Mouse (Mus musculus): ENCODE results near the gene Rapgef2.
"Not testable (repeated sequence)": the region's sequence is repeated elsewhere in the genome, so short reads cannot be mapped to it uniquely, and the experiment has no call there.

Rapgef2 gene

GRCm38 (mm10) chr3:79174168-79174567 is 112.1 kb downstream of the Rapgef2 start:
- no peak for DNase-seq (ENCODE audit: extremely low spot score, low read depth, low spot score)

- no peak for DNase-seq (ENCODE audit: extremely low spot score, low read depth, low spot score)
Measured at GRCm38 (mm10) chr3:79173291-79173690, 113.0 kb downstream of the Rapgef2 start.

DNA sequence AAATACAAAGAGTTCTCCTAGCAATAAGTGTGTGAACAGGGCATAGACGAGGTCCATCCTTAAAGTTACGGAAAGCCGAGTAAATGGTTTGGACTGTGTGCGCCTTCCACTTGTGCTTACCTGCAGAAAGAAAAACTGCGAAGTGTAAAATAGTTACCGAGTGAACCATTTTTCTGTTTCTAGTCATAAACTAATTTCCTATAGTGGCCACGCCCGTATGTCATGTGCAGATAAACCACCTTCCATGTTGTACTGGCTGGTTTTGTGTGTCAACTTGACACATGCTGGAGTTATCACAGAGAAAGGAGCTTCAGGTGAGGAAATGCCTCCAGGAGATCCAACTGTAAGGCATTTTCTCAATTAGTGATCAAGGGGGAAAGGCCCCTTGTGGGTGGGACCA is 115.2 kb downstream of the Rapgef2 start:
- DNase-seq (ENCODE audit: extremely low spot score, low read depth, low spot score), result not testable (repeated sequence)

GRCm38 (mm10) chr3:79168168-79168827 is 118.0 kb downstream of the Rapgef2 start:
- DNase-seq (ENCODE audit: extremely low spot score, low read depth, low spot score), result no peak

GRCm38 (mm10) chr3:79167586-79167985 is 118.7 kb downstream of the Rapgef2 start:
- no peak for DNase-seq (ENCODE audit: extremely low spot score, low read depth, low spot score)

DNA sequence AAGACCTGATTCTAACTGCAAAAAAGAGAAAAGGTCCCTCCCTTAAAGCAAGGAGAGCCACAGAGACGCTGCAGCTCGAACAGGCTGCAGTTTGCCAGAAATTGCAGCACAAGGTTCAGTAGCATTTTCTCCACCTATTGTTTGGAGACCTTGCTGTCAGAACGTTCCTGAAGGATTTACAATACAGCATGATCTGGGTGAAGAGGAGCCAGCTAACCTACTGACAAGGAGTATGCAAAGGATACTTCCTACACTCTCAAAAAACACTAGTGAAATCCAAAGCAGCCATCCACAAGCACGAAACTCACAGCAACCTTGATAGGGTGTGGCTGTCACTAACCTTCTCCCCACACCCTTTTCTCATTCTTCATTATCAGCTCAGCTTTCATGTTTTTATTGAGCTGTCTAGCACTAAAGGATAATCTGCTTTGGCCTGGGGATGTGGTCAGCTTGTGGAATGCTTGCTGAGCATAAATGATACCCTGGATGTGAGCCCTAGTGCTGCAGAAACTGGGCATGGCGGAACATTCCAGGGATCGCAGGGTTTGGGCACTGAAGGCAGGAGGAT is 124.4 kb downstream of the Rapgef2 start:
- no peak for DNase-seq (ENCODE audit: extremely low spot score, low read depth, low spot score)

DNA sequence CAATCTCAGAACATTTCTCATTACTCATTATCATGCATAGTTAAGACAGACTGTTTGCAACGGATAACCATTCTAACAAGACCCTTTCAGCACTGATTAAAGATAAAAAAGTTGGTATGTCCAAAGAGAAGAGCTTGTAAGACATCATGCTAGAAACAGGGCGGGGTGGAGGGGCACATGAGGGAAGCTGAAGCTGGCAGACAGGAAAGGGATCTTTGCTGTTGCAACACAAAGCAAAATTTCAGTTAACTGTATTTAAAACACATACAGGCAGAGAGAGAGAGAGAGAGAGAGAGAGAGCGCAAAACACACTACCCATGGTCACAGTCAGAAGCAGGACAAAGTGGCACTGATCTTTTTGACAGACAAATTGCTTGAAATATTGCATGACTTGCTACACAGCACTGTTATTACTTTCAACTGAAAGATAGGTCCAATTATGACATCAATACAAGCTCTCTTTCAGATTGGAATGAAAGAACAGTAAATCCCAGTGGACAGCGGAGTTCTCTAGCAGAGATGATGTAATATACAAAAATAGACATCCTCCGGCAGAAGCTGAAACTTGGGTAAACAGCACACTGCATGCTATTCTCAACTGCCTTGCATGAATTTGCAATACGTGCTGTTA is 125.1 kb downstream of the Rapgef2 start:
- DNase-seq (ENCODE audit: extremely low spot score, low read depth, low spot score), result no peak

DNA sequence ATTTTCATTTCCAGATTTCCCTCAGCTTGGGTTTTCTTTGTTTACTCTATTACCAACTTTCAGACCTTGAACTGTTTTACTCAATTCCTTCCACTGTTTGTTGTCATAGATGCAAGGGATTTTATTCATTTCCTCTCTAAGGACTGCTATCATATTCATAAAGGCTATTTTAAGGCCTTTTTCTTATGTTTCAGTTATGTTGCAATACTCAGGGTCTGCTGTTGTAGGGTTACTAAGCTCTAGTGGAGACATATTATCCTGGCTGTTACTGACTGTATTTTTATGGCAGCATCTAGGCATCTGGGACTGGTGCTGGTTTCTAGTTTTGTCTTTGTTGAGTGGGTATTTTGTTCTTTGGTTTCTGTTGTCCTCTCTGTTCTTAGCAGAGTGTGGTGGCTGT is 128.1 kb downstream of the Rapgef2 start:
- no peak for DNase-seq (ENCODE audit: extremely low spot score, low read depth, low spot score)

DNA sequence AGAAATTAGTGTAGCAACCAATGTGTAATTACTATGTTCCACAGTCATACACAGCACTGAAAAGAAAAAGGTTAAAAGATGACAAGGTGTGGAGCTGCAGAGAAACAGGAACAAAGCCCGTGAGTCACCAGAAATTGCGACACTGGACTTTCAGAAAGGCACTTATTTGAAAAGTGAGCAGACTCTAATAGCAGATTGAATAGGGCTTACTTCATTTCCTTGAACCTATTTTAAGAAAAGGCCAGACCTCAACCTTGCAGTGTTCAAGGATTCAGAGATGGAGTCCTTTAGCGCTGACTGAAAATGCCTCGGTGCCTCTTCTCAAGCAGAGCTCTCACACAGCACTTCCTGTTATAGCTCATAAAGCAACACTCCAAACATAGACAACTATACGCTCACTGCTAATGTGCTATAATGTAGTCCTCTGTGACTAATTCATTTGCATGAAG is 133.3 kb downstream of the Rapgef2 start:
- no peak for DNase-seq (ENCODE audit: extremely low spot score, low read depth, low spot score)

- no peak for DNase-seq (ENCODE audit: extremely low spot score, low read depth, low spot score)
Measured at GRCm38 (mm10) chr3:79145407-79146055, 140.8 kb downstream of the Rapgef2 start.

DNA sequence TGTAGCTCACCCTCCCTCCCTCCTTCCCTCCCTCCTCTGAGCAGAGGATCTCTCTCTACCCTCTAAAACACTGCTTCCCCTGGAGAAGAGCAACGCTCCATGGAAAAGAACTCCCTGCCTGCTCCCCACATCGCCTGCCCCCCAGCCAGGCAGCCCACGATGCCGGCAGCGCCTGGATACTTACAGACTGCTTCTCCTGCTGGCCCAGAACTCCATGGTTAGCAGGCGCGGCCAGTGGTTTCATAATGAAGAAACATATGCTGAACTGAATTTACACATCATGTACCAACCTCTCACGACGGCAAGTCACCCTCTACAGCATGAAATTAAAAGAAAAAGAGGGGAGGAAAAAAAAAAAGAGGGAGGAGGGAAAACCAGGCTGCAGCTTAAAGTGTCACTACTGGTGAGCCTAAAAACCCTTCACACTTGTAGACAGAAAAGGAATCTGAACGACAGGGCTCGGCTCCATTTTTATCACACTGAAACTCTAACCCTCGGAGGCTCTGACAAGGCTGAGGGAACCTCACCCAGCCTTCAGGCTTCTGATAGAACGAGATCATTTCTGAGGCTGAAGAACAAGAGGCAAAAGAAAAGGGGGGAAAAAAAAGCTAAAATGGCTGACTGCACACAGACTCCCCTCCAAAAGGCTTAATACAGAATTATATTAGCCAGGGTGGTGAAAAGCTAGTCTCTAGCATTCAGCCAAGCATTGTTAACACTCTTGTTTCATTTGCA is 141.5 kb downstream of the Rapgef2 start:
- no peak for DNase-seq (ENCODE audit: extremely low spot score, low read depth, low spot score)

DNA sequence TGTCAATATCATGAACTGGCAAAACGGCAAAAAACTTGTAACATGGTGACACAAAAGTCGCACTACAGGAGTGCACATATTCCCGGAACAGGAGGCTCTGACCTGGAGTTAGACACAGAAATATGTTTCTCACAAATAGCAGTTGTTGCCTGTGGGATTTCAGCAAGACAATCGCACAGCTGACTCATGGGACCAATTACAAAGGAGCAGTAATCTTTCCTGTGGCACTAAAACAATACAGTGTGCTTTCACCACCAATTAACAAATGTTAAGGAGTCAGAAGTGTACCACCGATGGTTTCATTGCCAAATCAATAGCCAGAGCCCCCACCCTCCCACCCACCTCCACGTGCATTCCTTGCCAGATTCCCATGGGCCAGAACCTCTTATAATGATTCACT is 142.2 kb downstream of the Rapgef2 start:
- DNase-seq (ENCODE audit: extremely low spot score, low read depth, low spot score), result no peak

GRCm38 (mm10) chr3:79139245-79139644 is 147.1 kb downstream of the Rapgef2 start:
- no peak for DNase-seq (ENCODE audit: extremely low spot score, low read depth, low spot score)

- no peak for DNase-seq (ENCODE audit: extremely low spot score, low read depth, low spot score)
Measured at GRCm38 (mm10) chr3:79138601-79139000, 147.7 kb downstream of the Rapgef2 start.

- no peak for DNase-seq (ENCODE audit: extremely low spot score, low read depth, low spot score)
Measured at GRCm38 (mm10) chr3:79130991-79131390, 155.3 kb downstream of the Rapgef2 start.

DNA sequence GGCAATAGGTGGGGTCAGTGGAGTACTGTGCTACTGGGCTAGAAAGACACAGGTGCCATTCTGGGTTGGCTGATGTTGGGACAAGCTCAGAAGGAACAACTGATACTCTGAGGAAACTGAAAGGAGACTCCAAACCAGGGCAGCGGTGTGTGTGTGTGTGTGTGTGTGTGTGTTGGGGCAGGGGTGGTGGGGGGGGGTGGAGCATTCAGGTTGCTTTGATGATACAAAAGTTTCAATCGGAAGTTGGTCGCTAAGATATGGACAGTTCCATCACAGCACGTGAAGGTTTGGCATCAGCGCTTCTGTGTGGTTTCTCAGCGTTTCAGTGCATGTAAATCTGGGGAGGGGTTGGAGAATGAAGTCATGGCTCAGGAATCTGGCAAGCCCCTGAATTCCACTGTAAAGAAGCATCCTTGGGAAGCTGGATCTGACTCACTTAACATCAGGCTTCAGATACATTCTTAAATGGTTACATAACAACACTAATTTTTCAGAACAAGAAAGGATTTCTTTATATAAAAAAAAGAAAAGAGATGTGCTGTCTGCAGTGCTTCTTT is 157.2 kb downstream of the Rapgef2 start:
- DNase-seq (ENCODE audit: extremely low spot score, low read depth, low spot score), result no peak

DNA sequence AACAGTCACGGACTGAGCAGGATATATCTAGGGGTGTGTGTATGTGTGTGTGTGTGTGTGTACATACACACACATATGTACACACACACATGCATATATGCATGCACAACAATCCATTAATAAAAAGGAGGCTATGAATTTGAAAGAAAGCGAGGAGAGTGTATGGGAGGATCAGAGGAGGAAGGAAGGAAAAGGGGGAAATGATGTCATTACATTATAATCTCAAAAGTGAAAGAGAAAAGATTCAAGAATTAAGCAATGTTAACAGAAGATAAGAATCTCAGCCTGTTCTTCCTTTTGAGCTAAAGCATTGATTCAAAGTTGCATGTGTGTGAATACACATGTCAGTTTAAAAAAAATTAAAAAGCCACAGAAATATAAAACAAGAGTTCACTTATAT is 158.5 kb downstream of the Rapgef2 start:
- DNase-seq (ENCODE audit: extremely low spot score, low read depth, low spot score), result no peak

DNA sequence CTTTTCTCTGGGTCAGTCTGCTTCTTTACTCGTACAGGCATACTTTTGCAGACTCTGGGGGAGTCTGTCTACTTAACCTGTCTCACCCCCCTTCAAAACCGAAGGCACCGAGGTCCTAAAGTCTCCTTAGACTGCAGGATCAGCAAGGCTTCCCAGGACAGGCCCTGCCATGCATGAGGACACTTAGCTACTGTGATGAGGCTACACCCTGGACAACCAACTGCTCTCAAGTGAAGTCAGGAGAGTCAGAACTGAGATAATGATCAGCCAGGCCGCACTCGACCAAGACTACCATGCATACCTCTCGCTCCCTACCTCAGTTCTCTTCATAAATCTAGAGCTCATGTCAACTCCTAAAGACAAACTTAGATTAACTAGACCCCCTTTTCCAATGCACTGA is 159.5 kb downstream of the Rapgef2 start:
- DNase-seq (ENCODE audit: extremely low spot score, low read depth, low spot score), result no peak

DNA sequence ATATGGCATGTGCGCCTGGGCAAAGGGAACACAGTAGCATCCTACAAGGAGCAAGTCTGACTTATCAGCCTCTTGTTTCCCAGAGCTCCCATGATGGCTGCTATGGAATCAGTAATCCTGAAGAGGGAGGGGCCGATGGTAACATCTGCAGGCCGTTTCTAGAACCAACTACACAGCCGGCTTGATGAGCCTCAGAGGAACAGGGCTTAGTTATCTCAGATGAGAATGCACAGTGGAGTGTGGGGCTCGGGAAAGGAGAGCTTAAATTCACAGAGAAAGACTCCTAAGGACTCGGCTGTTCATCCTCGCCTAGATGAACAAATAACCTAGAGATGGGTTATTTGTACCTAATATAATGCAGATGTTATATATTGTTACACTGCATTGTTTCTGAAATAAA is 164.9 kb downstream of the Rapgef2 start:
- no peak for DNase-seq (ENCODE audit: extremely low spot score, low read depth, low spot score)

DNA sequence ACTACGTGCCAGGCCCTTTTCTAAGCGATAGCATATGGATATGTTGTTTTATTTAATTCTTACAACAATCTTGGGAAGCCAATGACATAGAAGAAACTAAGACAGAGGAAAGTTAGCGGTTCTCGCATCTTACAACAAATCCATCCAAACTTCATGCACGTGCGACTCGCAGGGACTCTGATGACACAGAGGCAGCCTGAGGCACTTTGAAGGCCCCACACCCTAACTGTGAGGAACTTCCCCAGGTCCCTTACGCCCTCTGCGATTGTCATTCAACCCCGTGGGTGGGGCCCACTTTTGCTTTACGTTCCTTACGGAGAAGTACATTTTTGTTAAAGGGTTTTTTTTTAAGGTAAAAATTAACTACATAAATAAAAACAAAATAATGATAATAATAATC is 166.3 kb downstream of the Rapgef2 start:
- DNase-seq (ENCODE audit: extremely low spot score, low read depth, low spot score), result no peak

DNA sequence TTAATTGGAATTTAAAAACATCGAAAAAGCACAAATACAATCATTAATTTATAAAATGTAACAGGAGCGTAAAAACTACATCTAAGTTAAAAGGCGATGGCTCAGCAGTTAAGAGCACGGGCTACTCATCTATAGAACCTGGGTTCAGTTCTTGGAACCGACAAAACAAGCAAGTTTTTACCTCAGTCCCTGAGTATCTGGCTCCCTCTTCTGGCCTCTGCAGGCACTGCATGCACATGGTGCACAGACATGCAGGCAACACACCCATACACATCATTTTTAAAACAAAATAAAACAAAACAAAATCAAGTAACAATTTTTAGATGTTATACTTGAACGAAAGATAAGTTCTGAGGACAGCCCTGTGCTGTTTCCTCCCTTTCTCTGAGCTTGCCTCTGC is 176.2 kb downstream of the Rapgef2 start:
- no peak for DNase-seq (ENCODE audit: extremely low spot score, low read depth, low spot score)

Measured in hindlimb bud, embryonic 11.5 days (tissue).